Mouse (Mus musculus): Measurements from ENCODE around the gene Dot1l.

Gene Dot1l

DNA sequence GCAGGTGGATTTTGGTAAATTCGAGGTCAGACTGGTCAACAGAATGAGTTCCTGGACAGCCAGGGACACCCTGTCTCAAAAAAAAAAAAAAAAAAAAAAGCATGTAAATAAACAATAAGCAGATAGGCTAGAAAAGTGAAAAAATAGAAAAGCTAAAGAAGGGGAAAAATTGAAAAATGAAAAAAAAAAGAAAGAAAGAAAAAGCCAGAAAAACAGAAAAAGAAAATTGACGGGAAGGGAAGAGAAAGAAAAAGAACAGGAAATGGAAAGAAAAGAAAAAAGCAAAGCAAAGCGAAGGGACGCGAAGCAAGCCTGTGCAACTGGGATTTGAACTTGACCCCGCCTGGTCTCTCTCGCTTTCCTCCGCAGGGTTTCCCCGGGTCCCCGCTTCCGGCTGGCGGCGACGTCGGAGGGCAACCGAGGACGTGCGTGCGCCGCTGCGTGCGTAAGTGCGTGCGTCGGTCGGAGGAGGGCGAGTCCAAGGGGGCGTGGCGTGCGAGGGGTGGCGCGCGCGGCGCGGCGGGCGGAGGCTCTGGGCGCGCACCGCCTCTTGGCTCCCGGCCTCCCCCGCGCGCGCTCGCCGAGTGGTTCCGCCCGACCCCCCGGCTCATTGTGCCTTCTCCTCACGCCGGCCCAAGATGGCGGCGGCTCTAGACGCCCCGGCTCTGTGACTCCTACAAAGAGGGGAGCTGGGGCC is at the start of gene Dot1l:
TSS of gene Dot1l (plus strand) at position 613 of the 697 bp plus-strand sequence.
- peak; percentile 92 for DNase-seq (ENCODE audit: low spot score)

DNA sequence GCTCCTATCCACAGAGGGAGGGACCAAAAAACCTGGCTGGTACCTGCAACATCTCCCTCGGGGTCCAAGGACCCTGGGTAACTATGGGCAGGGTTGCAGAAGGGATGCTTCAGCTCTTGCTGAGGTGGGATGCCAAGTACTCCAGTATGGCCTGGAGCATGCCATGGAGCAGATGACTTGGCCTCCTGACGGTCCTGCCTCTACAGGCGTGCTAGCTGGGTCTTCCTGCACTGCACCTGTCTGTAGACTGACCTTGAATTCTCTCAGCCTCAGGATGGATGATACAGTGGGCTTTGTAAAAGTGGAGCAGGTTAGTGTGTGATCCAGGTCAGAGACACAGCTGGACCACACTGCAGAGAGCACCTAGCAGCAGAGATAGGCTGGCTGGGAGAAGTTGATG is 49.5 kb upstream of the Dot1l start:
- no peak for DNase-seq (ENCODE audit: low spot score)

- no peak for DNase-seq (ENCODE audit: low spot score)
These were observed 44.2 kb upstream of the Dot1l start for GRCm38 (mm10) chr10:80710834-80711233.

GRCm38 (mm10) chr10:80717281-80717680 is 37.7 kb upstream of the Dot1l start:
- no peak for DNase-seq (ENCODE audit: low spot score)

GRCm38 (mm10) chr10:80727369-80728127 is 27.5 kb upstream of the Dot1l start:
- no peak for DNase-seq (ENCODE audit: low spot score)

DNA sequence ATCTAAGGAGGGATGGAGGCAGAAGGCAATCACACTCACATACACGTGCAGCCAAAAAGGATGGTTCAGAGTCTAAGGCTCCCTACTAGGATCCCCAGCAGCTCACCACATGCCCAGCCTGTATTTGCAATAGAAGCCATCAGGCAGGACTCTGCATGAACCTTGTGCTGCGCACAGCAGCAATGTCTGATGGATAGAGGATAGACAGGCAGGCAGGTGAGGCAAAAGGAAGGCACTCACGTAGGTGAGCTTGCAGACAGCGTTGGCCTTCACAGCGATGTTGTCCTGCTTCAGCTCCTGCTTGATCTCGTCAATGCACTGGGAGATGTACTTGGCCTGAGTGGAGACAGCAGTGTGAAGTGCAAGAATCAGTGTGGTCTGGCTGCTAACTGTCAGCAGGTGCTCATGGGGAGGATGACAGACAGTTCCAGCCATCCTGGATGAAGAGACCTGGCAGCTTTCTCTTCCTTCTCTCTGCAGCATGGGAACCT is 22.4 kb upstream of the Dot1l start:
- no peak for DNase-seq (ENCODE audit: low spot score)

DNA sequence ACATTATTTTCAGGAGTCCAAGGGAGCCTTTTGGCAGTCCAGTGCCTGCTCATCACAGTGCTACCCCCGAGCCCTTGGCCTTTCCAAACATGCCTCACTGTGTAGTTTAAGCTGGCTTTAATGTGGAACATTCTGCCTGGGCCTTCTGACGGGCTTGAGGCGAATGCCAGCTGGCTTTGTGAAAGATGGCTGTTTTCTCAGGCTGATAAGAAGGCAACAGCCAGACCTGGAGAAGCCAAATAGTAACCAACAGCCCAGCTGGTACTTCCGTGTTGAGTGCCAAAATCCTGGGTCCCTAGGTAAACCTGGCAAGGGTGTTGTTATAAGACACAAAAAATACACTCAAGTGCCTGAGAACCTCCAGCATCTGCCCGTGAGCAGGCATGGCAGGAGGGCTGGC is 18.3 kb upstream of the Dot1l start:
- DNase-seq (ENCODE audit: low spot score): no peak

DNA sequence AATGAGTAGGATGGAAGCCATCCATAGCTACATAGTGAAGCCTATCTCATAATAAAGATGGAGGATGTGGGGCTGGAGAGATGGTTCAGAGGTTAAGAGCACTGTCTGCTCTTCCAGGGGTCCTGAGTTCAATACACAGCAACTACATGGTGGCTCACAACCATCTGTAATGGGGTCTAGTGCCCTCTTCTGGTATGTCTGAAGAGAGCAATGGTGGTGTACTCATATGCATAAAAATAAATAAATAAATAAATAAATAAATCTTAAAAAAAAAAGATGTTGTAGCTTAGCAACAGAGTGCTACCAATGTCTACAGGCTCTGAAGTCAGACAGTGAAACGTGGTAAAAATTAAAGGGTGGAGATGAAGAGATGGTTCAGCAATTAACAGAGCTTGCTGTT is 16.3 kb upstream of the Dot1l start:
- DNase-seq (ENCODE audit: low spot score): no peak

GRCm38 (mm10) chr10:80741146-80741545 is 13.9 kb upstream of the Dot1l start:
- no peak for DNase-seq (ENCODE audit: low spot score)

DNA sequence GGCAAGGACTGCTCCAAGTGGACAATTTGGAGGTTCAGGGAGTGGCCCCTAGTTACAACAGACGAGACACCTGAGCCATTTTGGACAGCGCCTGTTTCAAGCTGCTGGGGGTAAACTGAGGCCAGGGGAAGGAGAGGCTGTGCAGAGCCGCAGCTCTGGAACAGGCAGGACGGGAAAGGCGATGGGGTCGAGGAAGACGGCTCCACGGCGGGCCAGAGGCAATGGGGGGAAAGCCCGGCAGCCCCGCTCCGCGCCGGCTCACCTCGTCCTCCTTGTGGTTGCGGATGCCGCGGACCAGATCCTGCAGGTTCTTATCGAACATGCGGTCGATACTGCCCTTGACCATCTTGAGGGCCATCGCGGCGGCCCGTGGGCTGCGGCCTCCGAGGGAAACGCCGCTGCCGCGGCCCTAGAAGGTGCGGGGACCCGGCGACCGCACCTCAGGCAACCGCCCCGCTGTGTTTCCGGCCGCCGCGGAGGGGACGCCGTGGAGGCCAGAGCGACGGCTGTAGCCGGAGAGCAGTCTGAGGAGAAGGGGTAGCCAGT is 13.3 kb upstream of the Dot1l start:
- DNase-seq (ENCODE audit: low spot score): no peak

DNA sequence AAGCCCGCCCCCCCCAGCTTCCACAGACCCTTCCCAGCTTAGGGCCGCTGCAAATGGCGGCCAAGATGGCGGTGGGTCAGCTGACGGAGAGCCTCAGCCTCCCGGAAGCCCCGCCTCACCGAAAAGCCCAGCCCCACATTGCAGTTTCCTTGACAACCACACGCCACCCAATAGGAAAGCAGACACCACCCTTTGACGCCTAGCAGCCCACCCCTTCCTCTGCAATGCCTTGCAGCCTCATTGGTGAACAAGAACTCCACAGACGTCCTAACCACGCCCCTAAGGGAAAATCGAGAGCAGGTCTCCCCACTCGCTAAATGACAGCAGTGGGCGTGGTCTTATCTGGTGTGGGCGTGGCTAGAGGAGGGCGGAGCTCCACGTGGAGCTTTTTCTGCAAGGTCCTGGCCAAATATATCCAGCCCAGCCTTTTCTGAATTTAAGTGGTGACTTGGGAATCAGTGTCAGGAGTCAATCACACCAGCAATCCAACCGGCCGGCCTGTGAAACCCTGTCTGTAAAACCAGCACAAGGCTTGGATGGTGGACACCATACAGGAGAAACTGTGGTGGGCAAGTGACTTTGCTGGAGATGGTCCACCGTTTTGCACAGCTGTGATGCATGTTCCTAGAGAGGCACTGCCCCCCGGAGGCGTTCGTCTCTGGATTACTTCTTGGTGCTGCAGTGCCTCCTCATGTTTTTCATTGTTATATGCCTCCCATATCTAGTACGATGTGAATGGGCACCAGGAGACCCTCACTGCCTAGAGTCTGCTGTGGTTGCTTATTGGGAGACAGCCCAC is 12.6 kb upstream of the Dot1l start, which contains the start of gene Ap3d1:
TSS of gene Ap3d1 (minus strand) at position 85 of the 799 bp plus-strand sequence.
- DNase-seq (ENCODE audit: low spot score): peak; percentile 89

DNA sequence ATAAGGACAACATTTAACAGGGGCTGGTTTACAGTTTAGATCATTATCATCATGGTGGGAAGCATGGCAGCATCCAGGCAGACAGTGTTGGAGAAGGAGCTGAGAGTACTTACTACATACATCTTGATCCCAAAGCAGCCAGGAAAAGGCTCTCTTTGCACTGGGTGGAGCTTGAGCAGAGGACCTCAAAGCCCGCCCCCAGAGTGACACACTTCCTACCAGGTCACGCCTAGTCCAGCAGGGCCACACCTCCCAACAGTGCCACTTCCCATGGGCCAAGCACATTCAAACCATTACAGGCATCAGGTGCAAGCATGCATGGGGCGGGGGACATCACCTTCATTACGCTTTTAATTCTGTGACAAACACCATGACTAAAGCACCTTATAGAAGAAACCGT is 10.7 kb upstream of the Dot1l start:
- no peak for DNase-seq (ENCODE audit: low spot score)

GRCm38 (mm10) chr10:80747410-80747809 is 7.6 kb upstream of the Dot1l start:
- DNase-seq (ENCODE audit: low spot score): peak; percentile 41

DNA sequence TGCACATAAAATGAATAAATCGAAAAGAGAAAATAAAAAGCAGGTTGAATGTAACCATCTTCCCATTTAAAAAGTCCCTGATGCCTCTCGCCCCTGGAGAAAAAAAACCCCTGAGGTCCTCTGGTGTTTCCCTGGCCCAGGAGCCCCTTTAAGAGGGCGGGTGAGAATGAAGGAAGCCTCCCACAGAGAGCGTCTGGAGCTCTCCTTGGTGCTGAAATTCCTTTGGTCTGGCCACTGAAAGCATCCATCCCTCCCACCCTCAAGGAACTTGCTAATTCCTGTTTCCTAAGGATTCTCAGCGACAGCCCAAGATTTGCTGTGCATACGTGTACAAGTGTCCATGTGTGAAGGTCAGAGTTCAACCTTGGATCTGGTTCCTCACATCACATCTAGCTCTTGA is 6.4 kb upstream of the Dot1l start:
- DNase-seq (ENCODE audit: low spot score): no peak

DNA sequence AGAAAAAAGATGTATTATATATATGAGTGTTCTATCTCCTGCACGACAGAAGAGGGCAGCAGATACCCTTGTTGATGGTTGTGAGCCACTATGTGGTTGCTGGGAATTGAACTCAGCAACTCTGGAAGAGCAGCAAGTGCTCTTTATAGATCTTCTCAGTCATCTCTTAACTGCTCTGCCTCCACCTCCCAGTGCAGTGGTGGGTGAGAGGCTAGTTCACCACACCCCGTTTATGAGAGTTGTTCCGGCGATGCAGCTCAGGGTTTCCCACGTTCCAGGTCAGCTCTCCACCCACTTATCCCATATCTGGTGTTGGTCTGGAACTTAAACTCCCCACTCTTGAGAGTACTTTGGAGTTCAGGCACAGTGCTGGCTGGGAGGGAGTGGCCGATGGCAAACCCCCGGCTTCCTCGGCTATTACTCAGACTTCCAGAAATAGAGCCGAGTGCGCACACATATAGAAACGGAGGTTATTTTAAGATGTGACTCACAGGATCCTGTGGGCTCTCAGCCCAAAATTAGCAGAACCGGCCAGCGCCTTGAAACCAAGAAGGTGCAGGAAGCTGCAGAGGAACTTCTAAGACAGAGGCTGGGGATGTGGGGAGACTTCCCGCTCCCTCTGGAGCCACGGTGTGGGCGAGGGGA is 3.7 kb upstream of the Dot1l start:
- DNase-seq (ENCODE audit: low spot score): no peak

GRCm38 (mm10) chr10:80752079-80752625 is 2.9 kb upstream of the Dot1l start:
- DNase-seq (ENCODE audit: low spot score): no peak

GRCm38 (mm10) chr10:80755291-80756015 is 447 bp downstream of the Dot1l start:
- DNase-seq (ENCODE audit: low spot score): no peak

- no peak for DNase-seq (ENCODE audit: low spot score)
These were observed 1.1 kb downstream of the Dot1l start for GRCm38 (mm10) chr10:80756099-80756498.

GRCm38 (mm10) chr10:80756509-80756908 is 1.5 kb downstream of the Dot1l start:
- no peak for DNase-seq (ENCODE audit: low spot score)

GRCm38 (mm10) chr10:80756967-80757366 is 2.0 kb downstream of the Dot1l start:
- DNase-seq (ENCODE audit: low spot score): no peak

- no peak for DNase-seq (ENCODE audit: low spot score)
These were observed 2.7 kb downstream of the Dot1l start for GRCm38 (mm10) chr10:80757717-80758116.
